Mouse (Mus musculus) megakaryocyte, embryonic 14.5 days (primary cell): Measurements from ENCODE around the gene Syt15.

Experiments
- FLI1 ChIP-seq: IDR thresholded peaks from 2 replicates; pipeline ENCODE4 v1.6.1; 2012; ENCODE audit warnings: low read length, inconsistent platforms, mixed read lengths
- GATA1 ChIP-seq: IDR thresholded peaks from 3 replicates; pipeline ENCODE4 v1.6.1; 2012; ENCODE audit warnings: mixed read lengths, low read length, inconsistent platforms, borderline replicate concordance

GRCm38 (mm10) chr14:34207996-34208395, 11.4 kb upstream of the Syt15 start:
- TF ChIP-seq GATA1 (no peak), FLI1 (no peak)
